Mouse (Mus musculus) lung, postnatal 10 days (tissue): ENCODE data around the gene Rcc2.
A peak's percentile ranks its signal among the peaks of the same experiment; 100 is the strongest.

Source experiments
- DNase-seq: peaks from one replicate; pipeline ENCODE4 v3.0.0; 2021

Rcc2 gene

GRCm38 (mm10) chr4:140688044-140688825, 12.1 kb upstream of the Rcc2 start:
- no peak for DNase-seq

DNA sequence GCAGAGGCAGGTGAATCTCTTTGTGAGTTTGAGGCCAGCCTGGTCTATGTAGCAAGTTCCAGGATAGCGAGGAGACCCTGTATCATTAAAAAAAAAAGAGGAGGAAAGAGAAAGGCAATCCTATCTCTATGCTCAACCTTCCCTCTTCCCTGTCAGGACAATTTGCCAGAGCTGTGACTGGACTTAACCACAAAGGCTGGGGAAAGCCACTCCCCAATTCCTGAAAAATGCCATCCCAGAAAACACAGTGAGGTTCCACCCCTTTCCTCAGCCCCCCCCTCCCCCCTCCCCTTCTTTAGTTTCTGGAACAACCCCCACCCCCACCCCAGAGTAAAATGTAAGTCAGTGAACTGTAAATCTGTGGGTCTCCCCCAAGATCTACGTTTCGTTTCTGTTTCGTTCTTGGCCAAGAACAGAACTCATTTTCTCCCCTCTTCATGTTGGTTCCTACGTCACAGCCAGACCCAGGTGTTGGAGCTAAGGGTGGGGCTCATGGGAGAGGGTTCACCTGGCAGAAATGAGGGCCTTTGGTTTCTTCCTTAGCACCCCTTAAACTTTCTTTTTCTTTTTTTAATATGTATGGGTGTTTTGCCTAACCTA, 11.4 kb upstream of the Rcc2 start:
- DNase-seq = no peak

GRCm38 (mm10) chr4:140689873-140690655, 10.3 kb upstream of the Rcc2 start:
- no peak for DNase-seq

DNA sequence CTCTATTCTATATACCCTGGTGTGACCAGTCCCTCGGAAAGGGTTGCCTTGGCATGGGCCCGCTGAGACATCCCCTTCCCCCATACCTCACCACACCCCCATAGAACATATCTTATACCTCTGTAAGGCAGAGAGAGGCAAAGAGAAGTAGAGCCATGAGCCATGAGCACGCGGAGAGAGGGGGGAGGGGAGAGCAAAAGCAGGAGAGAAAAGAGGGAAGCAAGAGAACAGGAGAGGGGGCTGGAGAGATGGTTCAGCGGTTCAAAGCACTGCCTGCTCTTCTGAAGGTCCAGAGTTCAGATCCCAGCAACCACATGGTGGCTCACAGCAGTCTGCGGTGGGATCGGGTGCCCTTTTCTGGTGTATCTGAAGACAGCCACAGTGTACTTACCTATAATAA, 8.9 kb upstream of the Rcc2 start:
- no peak for DNase-seq

GRCm38 (mm10) chr4:140693513-140693912, 6.8 kb upstream of the Rcc2 start:
- DNase-seq = no peak

DNA sequence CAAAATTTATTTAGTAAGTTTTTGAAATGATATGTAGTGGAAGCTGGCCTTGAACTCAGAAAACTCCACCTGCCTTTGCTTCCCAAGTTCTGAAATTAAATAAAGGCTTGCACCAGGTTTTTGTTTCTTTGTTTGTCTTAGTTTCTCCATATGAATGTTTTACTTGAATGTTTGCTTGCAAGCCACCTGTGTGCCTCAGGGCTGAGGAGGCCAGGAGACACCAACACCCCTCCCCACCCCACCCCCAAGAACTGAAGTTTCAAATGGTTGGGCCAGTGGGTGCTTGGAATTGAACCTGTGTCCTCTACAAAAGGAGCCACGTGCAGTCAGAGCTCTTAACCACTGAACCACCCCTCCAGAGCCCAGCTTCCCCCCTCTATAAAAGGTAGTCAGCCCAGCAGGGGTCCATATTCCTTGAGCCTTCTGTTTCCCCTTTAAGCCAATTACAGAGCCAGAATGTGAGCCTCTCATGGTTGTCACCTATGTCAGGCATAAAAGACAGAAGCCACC, 5.7 kb upstream of the Rcc2 start:
- DNase-seq = no peak

GRCm38 (mm10) chr4:140695146-140695545, 5.2 kb upstream of the Rcc2 start:
- DNase-seq = no peak

DNA sequence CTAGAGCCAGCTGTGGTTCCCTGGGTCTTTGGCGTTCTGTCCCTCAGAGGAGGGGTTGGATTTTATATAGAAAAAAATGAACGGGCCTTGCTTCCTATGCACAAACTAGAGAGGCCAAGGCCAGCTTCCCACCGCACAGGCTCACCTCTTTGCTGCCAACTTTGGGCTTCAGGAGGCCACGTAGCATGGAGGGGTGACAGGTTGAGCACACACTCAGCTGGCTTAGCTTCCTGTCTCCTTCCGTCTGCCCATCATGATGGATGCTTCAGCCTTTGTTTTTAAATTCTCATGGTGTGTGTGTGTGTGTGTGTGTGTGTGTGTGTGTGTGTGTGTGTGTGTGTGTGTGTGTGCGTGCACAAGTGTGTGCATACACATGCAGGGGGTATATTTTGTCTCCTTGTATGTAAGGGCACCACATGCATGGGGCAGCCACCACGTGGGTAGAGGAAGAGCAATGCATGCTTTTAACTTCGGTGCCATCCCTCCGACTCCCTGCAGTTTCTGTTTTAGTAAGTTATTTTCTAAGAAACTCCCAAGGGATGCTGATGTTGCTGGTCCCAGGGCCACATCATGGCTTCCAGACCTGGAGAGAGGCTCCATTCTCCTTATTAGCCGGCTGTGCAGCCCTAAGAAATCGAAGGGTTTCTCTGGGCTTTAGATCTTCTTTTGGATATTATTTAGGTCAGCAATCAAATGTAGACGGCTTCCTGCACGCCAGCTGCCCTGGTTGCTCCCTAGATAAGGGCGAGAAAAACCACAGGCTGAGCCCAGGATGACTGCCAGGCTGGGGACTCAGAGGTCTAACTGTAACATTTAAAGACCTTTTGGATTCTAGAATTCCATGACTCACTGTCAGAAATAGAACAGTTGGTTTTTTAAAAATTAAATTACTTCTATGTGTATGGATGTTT, 4.4 kb upstream of the Rcc2 start:
- DNase-seq = no peak

- DNase-seq = peak; percentile 82
Observed at GRCm38 (mm10) chr4:140699441-140700127, 757 bp upstream of the Rcc2 start.

DNA sequence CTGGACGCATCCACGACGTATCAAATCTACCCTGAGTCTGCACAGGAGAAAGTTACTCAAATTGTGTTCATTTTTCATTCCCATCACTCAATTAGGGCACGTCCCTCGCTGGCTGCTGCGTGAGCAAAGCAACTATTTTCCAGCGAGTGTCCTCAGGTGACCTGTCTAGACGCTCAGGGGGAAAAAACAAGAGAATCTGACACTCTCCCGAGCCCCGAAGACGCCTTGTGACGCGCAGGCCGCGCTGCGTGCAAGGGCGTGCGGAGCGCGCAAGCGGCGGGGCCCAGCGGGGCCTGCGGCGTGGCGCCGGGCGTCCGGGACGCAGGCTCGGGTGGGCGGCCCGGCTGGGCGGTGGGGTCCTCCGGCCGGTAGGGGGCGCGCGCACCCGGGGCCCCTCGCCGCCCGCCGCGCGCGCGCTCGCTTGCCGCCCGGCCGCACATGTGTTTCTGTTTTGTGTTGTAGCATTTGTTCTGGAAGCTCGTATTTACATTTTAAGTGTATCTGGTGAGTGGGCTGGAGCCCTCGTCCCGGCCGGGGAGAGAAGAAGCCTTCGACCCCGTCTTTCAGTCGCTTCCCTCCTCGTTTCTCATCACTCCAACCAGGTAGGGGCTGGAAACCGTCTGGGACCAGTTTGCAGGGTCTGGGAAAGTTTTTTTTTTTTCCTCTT, 841 bp downstream of the Rcc2 start:
- DNase-seq = peak; percentile 82

DNA sequence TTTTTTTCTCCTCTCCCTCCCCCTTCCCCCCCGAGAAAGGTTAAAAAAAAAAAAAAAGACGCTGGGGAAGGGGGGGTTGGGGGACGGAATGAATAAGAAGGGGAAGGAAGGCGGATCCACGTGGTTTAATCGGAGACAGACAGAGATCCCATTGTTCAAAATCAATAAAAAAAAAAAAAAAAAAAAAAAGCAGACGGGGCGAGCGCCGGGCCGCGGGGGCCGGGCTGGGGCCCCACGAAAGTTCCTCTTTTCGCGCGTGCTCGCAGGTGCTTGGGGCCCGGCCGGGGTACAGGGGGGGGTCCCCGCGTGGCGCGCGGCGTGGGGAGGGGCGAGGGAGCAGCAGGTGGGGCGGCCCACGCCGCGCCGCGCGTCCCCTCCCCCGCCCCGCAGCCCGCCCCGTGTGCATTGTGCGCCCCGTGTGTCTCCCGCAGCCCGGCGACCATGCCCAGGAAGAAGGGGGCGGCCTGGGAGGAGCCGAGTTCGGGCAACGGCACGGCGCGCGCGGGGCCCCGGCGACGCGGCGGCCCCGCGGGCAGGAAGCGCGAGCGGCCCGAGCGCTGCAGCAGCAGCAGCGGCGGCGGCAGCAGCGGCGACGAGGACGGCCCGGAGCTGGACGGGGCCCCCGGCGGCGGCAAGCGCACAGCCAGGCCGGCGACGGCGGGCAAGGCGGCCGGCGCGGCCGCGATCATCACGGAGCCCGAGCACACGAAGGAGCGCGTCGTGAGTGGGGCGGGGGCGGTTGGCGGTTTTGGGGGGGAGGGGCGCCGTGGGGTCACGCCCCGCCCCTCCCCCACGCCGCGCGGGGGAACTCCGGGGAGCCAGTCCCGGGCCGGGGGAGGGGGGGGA, 1.6 kb downstream of the Rcc2 start:
- DNase-seq = peak; percentile 56

DNA sequence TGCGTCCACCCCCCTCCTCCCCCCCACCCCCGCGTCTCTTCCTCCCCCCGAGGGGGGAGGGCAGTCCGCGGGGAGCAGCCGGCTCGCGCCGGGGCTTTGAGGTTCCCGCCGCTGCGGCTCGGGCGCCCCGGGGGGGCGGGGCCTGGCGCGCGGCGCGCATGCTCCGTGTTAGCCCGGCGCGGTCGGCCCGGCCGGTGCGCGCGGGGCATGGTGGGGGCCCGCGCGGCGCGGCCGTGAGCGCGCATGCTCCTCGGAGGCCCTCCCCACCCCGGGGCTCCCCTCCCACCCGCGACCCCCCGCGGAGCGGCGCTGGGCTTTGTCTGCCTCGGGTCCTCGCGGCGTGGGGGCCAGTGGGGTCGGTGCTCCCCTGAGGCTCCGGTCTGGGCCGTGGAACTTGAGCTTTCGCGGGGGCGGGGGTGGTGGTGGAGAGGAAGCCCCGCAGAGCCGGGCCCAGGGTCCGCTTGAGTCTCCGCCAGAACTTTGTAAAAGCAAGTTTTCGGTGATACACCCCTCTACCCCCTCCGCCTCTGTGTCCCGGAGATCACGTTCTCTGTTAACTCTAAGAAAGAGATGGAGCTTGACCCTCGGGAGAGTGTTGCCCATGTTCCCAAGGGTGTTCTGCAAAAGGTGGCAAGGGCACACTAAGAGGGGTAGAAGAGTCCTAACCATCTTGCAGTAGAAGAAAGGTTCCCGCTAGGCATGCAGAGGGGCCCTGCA, 2.4 kb downstream of the Rcc2 start:
- DNase-seq = peak; percentile 88

DNA sequence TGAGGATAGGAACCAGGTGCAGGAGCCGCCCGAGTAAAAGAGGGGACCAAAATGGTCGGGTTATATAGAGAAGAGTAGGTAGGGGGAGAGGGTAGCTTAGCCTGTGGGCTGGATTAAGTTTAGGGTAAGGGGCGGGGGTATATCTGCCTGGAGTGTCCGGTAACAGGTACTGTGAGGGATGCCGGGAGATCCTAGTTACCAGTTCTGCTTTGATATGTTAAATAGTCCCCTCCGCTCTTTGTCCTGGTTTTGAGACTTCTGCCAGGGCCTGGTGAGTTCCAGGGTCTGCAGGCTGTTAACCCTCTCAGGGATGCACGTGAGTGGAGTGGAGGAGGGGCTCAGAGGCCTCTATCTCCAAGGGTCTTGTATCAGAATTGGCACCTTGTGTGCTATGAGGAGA, 3.3 kb downstream of the Rcc2 start:
- no peak for DNase-seq

DNA sequence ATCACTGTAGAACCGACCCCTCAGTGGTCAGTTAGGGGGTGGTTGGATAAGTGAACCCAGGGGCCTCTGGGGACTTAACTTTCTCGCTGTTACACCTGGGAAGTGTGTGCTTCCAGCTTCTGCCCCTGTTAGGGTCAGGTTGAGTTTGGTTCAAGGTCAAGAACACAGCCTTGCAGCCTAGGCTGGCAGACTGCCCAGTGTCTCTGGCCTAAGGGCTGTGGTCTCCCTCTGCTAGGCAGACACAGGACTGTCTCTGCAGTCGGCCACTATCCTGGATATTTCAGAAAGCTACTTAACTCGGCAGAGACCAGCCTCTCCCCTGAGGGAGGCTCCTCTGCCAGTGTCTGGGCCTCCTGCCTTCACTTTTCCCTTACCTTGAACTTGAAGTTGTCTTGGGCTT, 3.8 kb downstream of the Rcc2 start:
- no peak for DNase-seq

DNA sequence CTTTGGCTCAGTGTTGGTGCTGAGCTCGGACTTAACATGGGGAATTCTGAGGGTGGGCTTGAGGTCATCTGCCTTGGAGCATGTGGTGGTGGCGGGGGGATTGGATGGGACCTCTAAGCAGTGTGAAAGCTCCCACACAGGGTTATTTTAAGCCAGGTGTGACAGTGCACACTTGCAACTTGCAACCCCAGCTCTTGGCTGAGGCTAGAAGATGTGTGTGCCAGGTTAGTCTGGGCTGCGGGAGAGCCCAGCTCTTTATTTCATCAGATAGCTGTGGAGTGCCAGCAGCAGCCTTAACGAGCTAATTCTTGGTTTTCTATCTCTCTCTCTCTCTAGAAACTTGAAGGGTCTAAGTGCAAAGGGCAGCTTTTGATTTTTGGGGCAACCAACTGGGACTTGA, 7.3 kb downstream of the Rcc2 start:
- DNase-seq = no peak

- peak; percentile 45 for DNase-seq
Observed at GRCm38 (mm10) chr4:140708297-140708927, 8.1 kb downstream of the Rcc2 start.

- DNase-seq = no peak
Observed at GRCm38 (mm10) chr4:140709111-140709510, 8.8 kb downstream of the Rcc2 start.

GRCm38 (mm10) chr4:140709617-140710016, 9.3 kb downstream of the Rcc2 start:
- no peak for DNase-seq

GRCm38 (mm10) chr4:140710781-140711180, 10.4 kb downstream of the Rcc2 start:
- no peak for DNase-seq
